Mouse (Mus musculus) CH12.LX (cell line): ENCODE data around the gene Med8. TPM values are rescaled to one million over a fixed set of nuclear protein-coding genes. Genes with fewer than 3 reads are reported as not detected.

Source experiments
- DNase-seq: peaks from one replicate; pipeline ENCODE4 v3.0.0-alpha.2; 2013; ENCODE audit errors: extremely low read depth
- H3K27ac ChIP-seq: 2 replicates; pipeline ENCODE4 v1.5.1; 2012; ENCODE audit warnings: low read depth, mild to moderate bottlenecking, control low read depth, moderate library complexity; ENCODE audit not compliant: insufficient read depth
- H3K27me3 ChIP-seq: replicated peaks from 2 replicates; pipeline ENCODE3; 2012; ENCODE audit warnings: inconsistent platforms
- H3K36me3 ChIP-seq, 2 experiments: replicated peaks in 1 of 2; 2 replicates each; pipeline versions ENCODE3 to v1.6.1; 2012; ENCODE audit warnings: inconsistent platforms in 1 of 2, low read length in 1 of 2, mild to moderate bottlenecking in 1 of 2, mixed read lengths in 1 of 2, moderate library complexity in 1 of 2; ENCODE audit not compliant: control insufficient read depth in 1 of 2, insufficient read depth in 1 of 2
- H3K4me1 ChIP-seq, 2 experiments: 2 replicates each; pipeline ENCODE4 v1.6.1; 2012; ENCODE audit warnings: inconsistent platforms in 1 of 2, moderate library complexity in 1 of 2; ENCODE audit not compliant: insufficient read depth in 2 of 2, control insufficient read depth in 1 of 2
- H3K4me2 ChIP-seq: 2 replicates; pipeline ENCODE4 v1.6.1; 2012; ENCODE audit warnings: low read depth, mild to moderate bottlenecking, control low read depth; ENCODE audit not compliant: poor library complexity, insufficient read depth, severe bottlenecking
- H3K4me3 ChIP-seq, 3 experiments: fragments of 150-350 bp in 1 of 3; sonication (generic) in 1 of 3; replicated peaks in 1 of 3; 2 replicates each; pipeline versions ENCODE3 to v1.5.1; 2011 to 2012; ENCODE audit warnings: low read depth in 2 of 3, low read length in 2 of 3, mild to moderate bottlenecking in 2 of 3, moderate library complexity in 2 of 3, control low read depth in 1 of 3, improper control_type of control experiment in 1 of 3, inconsistent platforms in 1 of 3, mixed read lengths in 1 of 3; ENCODE audit not compliant: poor library complexity in 1 of 3
- H3K79me2 ChIP-seq: replicated peaks from 2 replicates; pipeline ENCODE4 v1.6.1; 2012; ENCODE audit warnings: mild to moderate bottlenecking, moderate library complexity; ENCODE audit not compliant: control insufficient read depth, poor library complexity, insufficient read depth, severe bottlenecking; ENCODE audit errors: extremely low read depth
- H3K9ac ChIP-seq: 2 replicates; pipeline ENCODE4 v1.6.1; 2012; ENCODE audit warnings: low read depth, mild to moderate bottlenecking, control low read depth, moderate library complexity; ENCODE audit not compliant: insufficient read depth
- H3K9me3 ChIP-seq: replicated peaks from 2 replicates; pipeline ENCODE3; 2012; ENCODE audit warnings: low read length, inconsistent platforms, mixed read lengths
- BHLHE40 ChIP-seq: IDR thresholded peaks from 2 replicates; pipeline ENCODE4 v1.6.1; 2011; ENCODE audit warnings: mild to moderate bottlenecking, low read depth, low read length, improper control_type of control experiment
- CTCF ChIP-seq, 2 experiments: IDR thresholded peaks in 1 of 2; conservative IDR thresholded peaks in 1 of 2; 2 replicates each; pipeline ENCODE4 v1.5.1; 2011 to 2012; ENCODE audit warnings: low read depth in 2 of 2, low read length in 2 of 2, improper control_type of control experiment in 1 of 2, inconsistent platforms in 1 of 2, mild to moderate bottlenecking in 1 of 2, moderate library complexity in 1 of 2
- E2F4 ChIP-seq: IDR thresholded peaks from 2 replicates; pipeline ENCODE4 v1.6.1; 2011; ENCODE audit warnings: low read depth, low read length, improper control_type of control experiment; ENCODE audit not compliant: insufficient replicate concordance
- EP300 ChIP-seq: IDR thresholded peaks from 2 replicates; pipeline ENCODE4 v1.6.1; 2011; ENCODE audit warnings: low read length, improper control_type of control experiment
- GABPA ChIP-seq: IDR thresholded peaks from 2 replicates; pipeline ENCODE4 v1.6.1; 2012; ENCODE audit warnings: low read depth, low read length, improper control_type of control experiment, inconsistent platforms; ENCODE audit not compliant: insufficient replicate concordance
- HCFC1 ChIP-seq: IDR thresholded peaks from 2 replicates; pipeline ENCODE4 v1.6.1; 2012; ENCODE audit warnings: low read depth, mild to moderate bottlenecking, inconsistent platforms, low read length, improper control_type of control experiment
- IRF4 ChIP-seq: IDR thresholded peaks from 2 replicates; pipeline ENCODE4 v1.6.1; 2014; ENCODE audit warnings: low read depth, mild to moderate bottlenecking, inconsistent platforms, low read length, improper control_type of control experiment
- JUN ChIP-seq: IDR thresholded peaks from 2 replicates; pipeline ENCODE4 v1.6.1; 2011; ENCODE audit warnings: low read depth, mild to moderate bottlenecking, low read length, improper control_type of control experiment, moderate library complexity; ENCODE audit not compliant: insufficient read depth
- MAFK ChIP-seq: IDR thresholded peaks from 2 replicates; pipeline ENCODE4 v1.6.1; 2011; ENCODE audit warnings: low read length, improper control_type of control experiment; ENCODE audit not compliant: insufficient replicate concordance
- MAX ChIP-seq: IDR thresholded peaks from 2 replicates; pipeline ENCODE4 v1.6.1; 2011; ENCODE audit warnings: low read length, improper control_type of control experiment
- MEF2A ChIP-seq: IDR thresholded peaks from 2 replicates; pipeline ENCODE4 v1.6.1; 2014; ENCODE audit warnings: low read depth, mild to moderate bottlenecking, inconsistent platforms, low read length, improper control_type of control experiment, borderline replicate concordance
- MXI1 ChIP-seq: IDR thresholded peaks from 2 replicates; pipeline ENCODE4 v1.6.1; 2011; ENCODE audit warnings: mild to moderate bottlenecking, low read depth, low read length, improper control_type of control experiment
- MYC ChIP-seq: IDR thresholded peaks from 2 replicates; pipeline ENCODE4 v1.6.1; 2011; ENCODE audit warnings: low read depth, mild to moderate bottlenecking, improper control_type of control experiment, low read length
- NELFE ChIP-seq: IDR thresholded peaks from 2 replicates; pipeline ENCODE4 v1.6.1; 2011; ENCODE audit warnings: low read depth, low read length, improper control_type of control experiment
- NRF1 ChIP-seq: IDR thresholded peaks from 2 replicates; pipeline ENCODE4 v1.6.1; 2014; ENCODE audit warnings: low read depth, mild to moderate bottlenecking, inconsistent platforms, low read length, improper control_type of control experiment, moderate library complexity
- PAX5 ChIP-seq: IDR thresholded peaks from 2 replicates; pipeline ENCODE4 v1.6.1; 2012; ENCODE audit warnings: low read length, inconsistent platforms, mixed read lengths
- POLR2A ChIP-seq: IDR thresholded peaks from 2 replicates; pipeline ENCODE4 v1.6.1; 2011; ENCODE audit warnings: low read depth, mild to moderate bottlenecking, improper control_type of control experiment, low read length
- POLR2AphosphoS2 ChIP-seq: IDR thresholded peaks from 2 replicates; pipeline ENCODE4 v1.6.1; 2011; ENCODE audit warnings: low read depth, low read length, improper control_type of control experiment
- RCOR1 ChIP-seq: conservative IDR thresholded peaks from 2 replicates; pipeline ENCODE4 v1.6.1; 2012; ENCODE audit warnings: low read depth, mild to moderate bottlenecking, inconsistent platforms, low read length, improper control_type of control experiment
- SIN3A ChIP-seq: IDR thresholded peaks from 2 replicates; pipeline ENCODE4 v1.6.1; 2012; ENCODE audit warnings: low read length, improper control_type of control experiment, inconsistent platforms
- TBP ChIP-seq: conservative IDR thresholded peaks from 2 replicates; pipeline ENCODE4 v1.6.1; 2011; ENCODE audit warnings: low read depth, low read length, improper control_type of control experiment
- USF1 ChIP-seq: IDR thresholded peaks from 2 replicates; pipeline ENCODE4 v1.6.1; 2014; ENCODE audit warnings: low read depth, mild to moderate bottlenecking, inconsistent platforms, low read length, improper control_type of control experiment
- USF2 ChIP-seq: conservative IDR thresholded peaks from 2 replicates; pipeline ENCODE4 v1.6.1; 2011; ENCODE audit warnings: low read depth, low read length, improper control_type of control experiment
- ZC3H11A ChIP-seq: IDR thresholded peaks from 2 replicates; pipeline ENCODE4 v1.6.1; 2012; ENCODE audit warnings: low read depth, mild to moderate bottlenecking, inconsistent platforms, low read length, improper control_type of control experiment
- ZMIZ1 ChIP-seq: IDR thresholded peaks from 2 replicates; pipeline ENCODE4 v1.6.1; 2012; ENCODE audit warnings: low read depth, mild to moderate bottlenecking, inconsistent platforms, low read length, improper control_type of control experiment
- ZNF384 ChIP-seq: IDR thresholded peaks from 2 replicates; pipeline ENCODE4 v1.6.1; 2012; ENCODE audit warnings: low read depth, low read length, improper control_type of control experiment, inconsistent platforms
- dilution Hi-C: fragments of 300-500 bp; cut with MboI; formaldehyde crosslinking; loops from 2 replicates; pipeline ENCODE4 v1.14.3; 2020; ENCODE audit warnings: low sequenced_read_pairs; ENCODE audit not compliant: extremely low pct_unique_long_range_greater_than_20kb, extremely low pct_ligation_motif_present
- in situ Hi-C: fragments of 300-500 bp; cut with MboI; formaldehyde crosslinking; loops from 3 replicates; pipeline ENCODE4 v1.14.3; 2019; ENCODE audit warnings: low sequenced_read_pairs, low pct_ligation_motif_present, low pct_unique_long_range_greater_than_20kb, mixed read lengths
- polyA plus RNA-seq: library from polyadenylated mRNA; unstranded; fragments of >175 nt; gene quantifications from 2 replicates; pipeline ENCODE4 v1.2.1, GENCODE M21; 2012; ENCODE audit warnings: low read depth; ENCODE audit not compliant: insufficient read length
- total RNA-seq, 2 experiments: library from RNA; depleted of rRNA; stranded (reverse); fragments of 300-350 nt in 1 of 2; fragments of >200 nt in 1 of 2; gene quantifications; 2 replicates each; pipeline ENCODE4 v1.2.3; 2012 to 2014

The Med8 gene
- total and polyA plus RNA-seq, 3 experiments: 102 to 152 (median 109) TPM

- Histone ChIP-seq H3K4me2 (no peak overlapping the region), H3K9ac (no peak overlapping the region), H3K27me3 (no peaks in the 10 kb centered on the region), H3K4me1 (no peaks in the 10 kb centered on the region), H3K79me2 (no peaks in the 10 kb centered on the region), H3K9me3 (no peaks in the 10 kb centered on the region), H3K36me3 (peaks cover 59 to 84% of the 10 kb centered on the region in 2 experiments), H3K4me3 (no peak overlapping the region), H3K27ac (no peak overlapping the region)
- dilution Hi-C loops (no loop called here), in situ Hi-C loops (no loop called here)
- TF ChIP-seq NELFE (no peak), NRF1 (no peak), E2F4 (no peak), GABPA (no peak), POLR2A (no peak), TBP (no peak)
- DNase-seq: no peak
These were observed 7.2 kb upstream of the Med8 start for GRCm38 (mm10) chr4:118401918-118402317.

DNA sequence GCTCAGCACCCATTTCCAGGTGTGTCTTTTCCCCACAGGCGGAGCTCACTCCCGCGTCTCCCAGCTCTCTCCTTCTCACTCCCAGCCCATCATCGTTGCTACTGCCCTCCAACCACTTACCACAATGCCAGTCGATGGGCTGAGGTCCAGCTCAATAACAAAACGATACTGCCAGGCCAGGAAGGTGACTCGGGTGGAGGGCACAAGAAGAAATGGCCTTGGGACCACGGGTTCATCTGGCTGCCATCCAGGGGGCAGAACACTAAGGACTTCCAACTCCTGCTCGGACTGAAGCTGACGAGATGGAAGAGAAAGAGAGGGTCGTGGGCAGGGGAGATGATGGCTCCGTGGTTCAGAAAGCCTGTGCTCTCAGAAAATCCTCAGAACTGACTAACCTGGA lies 6.4 kb upstream of the Med8 start:
- H3K27ac ChIP-seq: no peak overlapping the region
- dilution Hi-C loops: no loop called here
- no peaks in the 10 kb centered on the region for H3K27me3 ChIP-seq
- peaks cover 6% of the 10 kb centered on the region for H3K79me2 ChIP-seq
- DNase-seq: no peak
- H3K4me2 ChIP-seq: no peak overlapping the region
- H3K36me3 ChIP-seq: peaks cover 52 to 82% of the 10 kb centered on the region in 2 experiments
- no peak overlapping the region for H3K9ac ChIP-seq
- TF ChIP-seq POLR2A: no peak
- no peak for TF ChIP-seq NRF1
- no peak for TF ChIP-seq MXI1
- no peak for TF ChIP-seq EP300
- no peak for TF ChIP-seq CTCF (conservative IDR thresholded peaks at IDR 0.05 in 1 of 2, IDR thresholded peaks at IDR 0.05 in 1 of 2; ENCODE audit: low read depth in 2 of 2, low read length in 2 of 2)
- no peak for TF ChIP-seq GABPA
- in situ Hi-C loops: no loop called here
- H3K4me3 ChIP-seq: no peak overlapping the region
- H3K9me3 ChIP-seq: no peaks in the 10 kb centered on the region
- peaks cover 0 to 7% of the 10 kb centered on the region in 2 experiments; a peak in 1 of 4 replicates for H3K4me1 ChIP-seq

DNA sequence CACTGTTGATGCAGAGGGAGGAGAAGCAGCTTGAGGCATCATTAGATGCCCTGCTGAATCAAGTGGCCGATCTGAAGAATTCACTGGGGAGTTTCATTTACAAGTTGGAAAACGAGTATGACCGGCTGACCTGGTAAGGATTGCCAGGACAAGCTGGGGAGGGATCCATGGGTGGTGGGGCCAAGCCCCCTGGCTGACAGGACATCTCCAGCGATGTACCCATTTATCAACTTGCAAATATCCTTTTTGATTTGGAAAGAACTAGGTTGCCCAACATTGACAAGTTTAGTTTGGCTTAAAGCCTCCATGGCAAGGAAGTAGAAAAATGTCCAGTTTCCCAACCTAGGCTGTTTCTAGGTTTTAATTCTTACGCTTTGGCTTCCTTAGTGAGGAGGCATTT lies 1.7 kb downstream of the Med8 start:
- H3K27ac ChIP-seq: no peak overlapping the region
- no peaks in the 10 kb centered on the region for H3K9me3 ChIP-seq
- DNase-seq: no peak
- dilution Hi-C loops (no loop called here), in situ Hi-C loops (no loop called here)
- H3K4me1 ChIP-seq: peaks cover 11 to 29% of the 10 kb centered on the region in 2 experiments
- H3K36me3 ChIP-seq: peaks cover 45 to 69% of the 10 kb centered on the region in 2 experiments
- H3K4me3 ChIP-seq: no peak overlapping the region
- H3K27me3 ChIP-seq: no peaks in the 10 kb centered on the region
- no peak for TF ChIP-seq PAX5
- TF ChIP-seq POLR2AphosphoS2: no peak
- no peak for TF ChIP-seq MYC
- no peak for TF ChIP-seq HCFC1
- TF ChIP-seq IRF4: no peak
- no peak for TF ChIP-seq MEF2A
- no peak for TF ChIP-seq NELFE
- no peak for TF ChIP-seq RCOR1
- no peak for TF ChIP-seq ZC3H11A
- no peak for TF ChIP-seq JUN
- no peak for TF ChIP-seq USF1
- TF ChIP-seq MAX: no peak
- TF ChIP-seq USF2: no peak
- no peak for TF ChIP-seq ZMIZ1
- TF ChIP-seq BHLHE40: no peak
- no peak for TF ChIP-seq GABPA
- no peak for TF ChIP-seq MAFK
- TF ChIP-seq SIN3A: no peak
- no peak for TF ChIP-seq E2F4
- TF ChIP-seq ZNF384: no peak
- peaks cover 19% of the 10 kb centered on the region for H3K79me2 ChIP-seq
- no peak overlapping the region for H3K4me2 ChIP-seq
- no peak overlapping the region for H3K9ac ChIP-seq
